Mouse (Mus musculus) heart, postnatal 4 days (tissue): ENCODE results near the gene Tex29. TPM values are rescaled to one million over a fixed set of nuclear protein-coding genes. Genes with fewer than 3 reads are reported as not detected.
"Not testable (repeated sequence)": the region's sequence is repeated elsewhere in the genome, so short reads cannot be mapped to it uniquely, and the experiment has no call there.

ENCODE experiments used
- DNase-seq: peaks from one replicate; pipeline ENCODE4 v3.0.0; 2021
- total RNA-seq, 2 experiments: library from RNA; stranded (reverse); gene quantifications; 2 replicates each; pipeline ENCODE4 v1.2.3; 2021

The Tex29 gene
- total RNA-seq, 2 experiments from 2014 or later, result not detected

DNA sequence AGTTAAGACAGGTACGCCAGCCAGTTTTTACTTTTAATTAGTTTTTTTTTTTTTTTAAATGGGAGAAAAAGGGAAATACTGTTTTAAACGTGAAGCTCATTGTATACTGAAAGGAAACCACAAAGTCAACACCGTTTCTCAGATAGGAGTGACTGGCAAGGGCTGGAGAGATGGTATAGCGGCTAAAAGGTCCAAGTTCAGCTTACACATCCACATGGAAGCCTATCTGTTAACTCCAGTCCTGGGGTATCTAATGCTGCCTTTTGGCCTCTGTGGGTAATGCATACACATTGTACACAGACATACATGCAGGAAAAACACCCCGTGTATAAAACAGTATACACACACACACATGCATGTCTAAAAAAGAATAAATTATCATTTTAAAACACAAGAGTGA is 8.3 kb upstream of the Tex29 start:
- no peak for DNase-seq

- DNase-seq, result no peak
These were observed 7.1 kb upstream of the Tex29 start for GRCm38 (mm10) chr8:11833157-11833556.

- DNase-seq, result no peak
These were observed 6.1 kb upstream of the Tex29 start for GRCm38 (mm10) chr8:11834200-11834599.

GRCm38 (mm10) chr8:11834691-11835090 is 5.6 kb upstream of the Tex29 start:
- DNase-seq, result no peak

DNA sequence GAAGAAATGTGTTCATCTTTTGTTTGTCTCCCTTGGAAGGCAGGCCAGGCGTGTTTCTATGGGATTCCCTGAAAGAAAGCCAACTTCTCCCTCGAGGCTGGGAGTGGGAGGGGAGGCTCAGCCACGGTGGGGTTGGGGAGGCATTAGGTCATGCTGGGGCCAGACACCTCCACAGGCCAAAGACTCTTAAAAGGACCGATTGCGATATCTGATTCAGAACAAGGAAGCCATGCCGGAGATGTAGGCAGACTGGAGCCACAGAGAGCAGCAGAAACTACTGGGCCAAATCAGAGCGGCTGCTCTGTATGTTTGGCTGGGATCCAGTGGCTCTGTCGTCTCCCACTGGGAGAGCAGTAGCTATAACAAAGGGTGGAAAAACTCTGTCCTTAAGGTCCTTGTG is 1.3 kb downstream of the Tex29 start:
- peak; percentile 57 for DNase-seq

DNA sequence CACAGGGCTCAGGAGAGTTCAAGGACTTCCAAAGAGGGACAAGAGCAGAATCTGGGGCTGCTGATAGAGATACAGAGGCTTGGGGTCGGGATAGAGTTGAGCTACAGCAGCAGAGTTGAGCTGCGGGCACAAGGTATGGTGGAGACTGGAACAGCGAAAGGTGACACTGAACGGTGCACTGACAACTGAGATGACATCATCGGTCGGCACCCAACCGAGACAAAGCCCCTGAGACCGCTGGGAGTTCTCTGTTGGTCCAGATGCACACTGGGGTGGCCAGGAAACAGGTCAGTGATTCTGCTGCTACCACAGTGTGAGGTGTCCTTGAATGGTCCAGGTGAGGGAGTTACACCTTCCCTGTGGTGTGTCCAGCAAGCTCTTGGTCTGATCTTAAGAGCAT is 2.5 kb downstream of the Tex29 start:
- DNase-seq, result no peak

- DNase-seq, result peak; percentile 29
These were observed 3.5 kb downstream of the Tex29 start for GRCm38 (mm10) chr8:11843677-11844315.

DNA sequence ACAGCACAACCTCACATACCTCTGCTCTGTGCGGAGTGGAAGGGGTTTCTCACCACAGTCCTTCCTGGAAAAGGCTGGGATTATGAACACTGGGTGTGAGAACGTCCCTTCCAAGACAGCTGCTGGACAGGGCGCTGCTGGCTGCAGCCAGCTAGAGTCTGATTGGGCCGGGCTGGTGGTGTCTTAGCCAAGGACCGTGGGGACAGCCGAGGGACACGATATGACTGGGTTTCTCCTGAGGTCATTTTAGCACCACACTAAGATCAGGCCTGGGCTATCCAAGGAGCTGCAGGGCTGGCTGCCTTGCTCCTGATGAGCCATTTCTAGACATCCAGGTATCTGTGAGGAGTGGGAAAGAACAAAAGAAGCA is 4.0 kb downstream of the Tex29 start:
- peak; percentile 35 for DNase-seq

DNA sequence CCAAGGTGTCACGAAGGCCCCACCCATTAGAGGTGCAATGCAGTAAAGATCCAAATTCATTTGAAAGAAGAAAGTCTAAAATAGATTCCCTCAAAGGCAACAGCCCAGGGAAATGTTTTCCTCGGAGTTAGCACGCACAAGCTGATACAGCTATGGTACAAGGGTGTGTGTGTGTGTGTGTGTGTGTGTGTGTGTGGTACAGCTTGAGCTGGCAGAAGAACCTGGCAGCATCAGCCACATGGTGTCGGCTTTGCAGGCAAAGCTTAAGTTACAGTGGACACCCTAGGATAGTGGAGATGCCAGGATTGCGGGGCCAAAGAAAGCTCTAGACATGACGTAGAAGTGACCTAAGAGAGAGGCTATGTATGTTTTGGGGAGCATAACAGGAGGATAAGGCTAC is 6.5 kb downstream of the Tex29 start:
- no peak for DNase-seq

GRCm38 (mm10) chr8:11867832-11868231 is 27.6 kb downstream of the Tex29 start:
- no peak for DNase-seq

- DNase-seq, result not testable (repeated sequence)
These were observed 34.0 kb downstream of the Tex29 start for GRCm38 (mm10) chr8:11874227-11874626.

DNA sequence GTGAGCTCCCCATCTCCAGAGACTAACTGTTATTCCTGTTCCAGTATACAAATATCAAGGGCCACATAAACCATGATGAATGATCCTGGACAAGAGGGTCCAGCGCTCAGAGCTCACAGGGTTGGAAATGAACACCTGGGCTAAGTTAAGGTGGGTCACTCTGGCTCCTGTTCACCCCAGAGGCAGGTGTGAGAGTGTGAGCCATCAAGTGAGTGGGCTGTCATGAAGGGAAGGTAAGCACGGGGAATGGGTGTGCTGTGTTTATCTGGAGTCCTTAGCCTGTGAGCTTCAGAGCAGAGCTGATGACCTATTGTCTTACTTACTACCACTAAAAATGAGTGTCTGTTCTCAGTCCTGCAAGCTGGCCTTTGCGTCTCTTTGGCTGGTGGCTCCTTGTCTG is 44.4 kb downstream of the Tex29 start:
- DNase-seq, result no peak

GRCm38 (mm10) chr8:11885881-11886699 is 45.8 kb downstream of the Tex29 start:
- no peak for DNase-seq

DNA sequence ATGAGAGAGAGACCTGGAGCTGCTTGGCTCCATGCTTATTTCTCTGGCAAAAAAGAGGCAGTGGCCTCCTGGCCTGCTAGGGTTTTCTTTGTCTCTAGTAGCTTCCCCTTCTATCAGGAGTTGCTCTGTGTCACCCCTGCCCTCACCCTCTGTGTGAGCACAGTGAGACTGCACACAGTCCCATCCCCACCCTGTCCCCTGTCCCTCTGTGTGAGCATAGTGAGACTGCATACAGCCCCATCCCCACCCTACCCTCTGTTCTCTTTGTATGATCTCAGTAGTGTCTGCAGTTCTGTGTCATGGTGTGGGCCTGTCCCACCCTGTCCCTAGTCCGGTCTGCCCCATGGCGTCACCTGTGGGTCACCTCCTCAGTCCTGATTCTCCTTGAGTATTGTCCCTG is 46.5 kb downstream of the Tex29 start:
- DNase-seq, result no peak

DNA sequence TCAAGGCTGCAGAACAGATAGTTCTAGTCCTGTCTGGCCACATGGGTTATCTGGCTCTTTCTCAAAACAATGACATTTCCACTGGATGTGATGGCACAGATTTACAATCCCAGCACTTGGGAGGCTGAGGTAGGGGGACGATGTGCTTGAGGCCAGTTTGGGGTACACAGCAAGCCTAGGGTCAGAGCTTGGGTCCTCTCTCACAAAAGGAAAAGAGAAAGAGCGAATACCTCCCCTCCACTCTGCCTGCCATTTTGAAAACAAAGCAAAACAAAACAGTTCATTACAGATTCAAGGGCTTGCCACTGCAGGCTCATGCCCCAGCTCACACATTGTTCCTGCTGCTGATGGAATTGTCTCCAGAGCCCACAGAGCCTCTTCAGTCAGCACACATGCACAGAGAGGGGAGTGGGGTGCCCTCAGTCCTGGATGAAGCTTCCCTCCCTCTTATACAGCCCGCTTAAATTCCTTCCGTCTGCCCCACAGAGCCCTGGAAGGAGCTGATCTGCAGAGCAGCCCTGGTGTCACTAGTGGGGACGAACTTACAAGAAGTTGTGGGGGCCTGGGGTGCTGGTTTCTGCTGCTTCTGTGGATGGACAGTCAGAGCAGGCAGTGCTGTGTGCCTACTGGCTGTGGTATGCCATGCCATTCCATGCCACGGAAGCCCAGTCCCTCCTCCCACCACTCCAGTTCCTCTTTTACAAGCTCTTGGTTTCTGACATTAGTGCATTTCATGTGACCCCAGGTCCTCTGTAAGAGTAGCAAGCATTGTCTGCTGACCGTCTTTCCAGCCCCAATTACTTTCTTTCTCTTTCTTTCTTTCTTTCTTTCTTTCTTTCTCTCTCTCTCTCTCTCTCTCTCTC is 49.1 kb downstream of the Tex29 start:
- no peak for DNase-seq

GRCm38 (mm10) chr8:11892756-11893155 is 52.5 kb downstream of the Tex29 start:
- no peak for DNase-seq

DNA sequence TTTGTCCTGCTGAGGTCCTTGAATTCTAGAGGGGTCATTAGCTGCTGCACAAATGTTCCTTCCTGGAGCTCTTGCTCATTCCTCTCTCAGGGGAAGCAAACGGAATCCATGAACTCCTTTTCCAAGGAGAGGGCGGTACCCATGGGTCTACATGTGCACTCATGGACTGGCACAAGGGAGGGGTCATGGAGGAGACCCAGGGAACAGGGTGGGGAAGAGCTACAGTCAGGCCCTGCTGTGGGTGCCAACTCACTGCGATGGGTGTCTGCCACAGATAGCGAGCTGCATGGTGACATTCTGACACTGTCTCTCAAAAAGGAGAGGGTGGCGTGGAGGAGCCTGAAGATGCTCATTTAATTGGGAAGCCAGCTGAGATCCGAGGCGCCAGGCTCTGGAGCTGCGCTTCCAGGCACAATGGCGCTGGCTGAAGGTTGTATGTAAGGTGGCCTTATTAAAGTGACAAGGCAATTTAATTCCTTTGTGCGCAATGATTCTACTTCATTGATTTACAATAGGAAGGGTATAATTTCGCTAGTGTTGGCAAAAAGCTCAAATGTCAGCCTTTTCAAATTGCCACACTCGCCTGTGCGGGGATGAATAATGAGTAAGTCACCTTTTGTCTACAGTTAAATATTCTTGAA is 55.9 kb downstream of the Tex29 start:
- DNase-seq, result no peak

DNA sequence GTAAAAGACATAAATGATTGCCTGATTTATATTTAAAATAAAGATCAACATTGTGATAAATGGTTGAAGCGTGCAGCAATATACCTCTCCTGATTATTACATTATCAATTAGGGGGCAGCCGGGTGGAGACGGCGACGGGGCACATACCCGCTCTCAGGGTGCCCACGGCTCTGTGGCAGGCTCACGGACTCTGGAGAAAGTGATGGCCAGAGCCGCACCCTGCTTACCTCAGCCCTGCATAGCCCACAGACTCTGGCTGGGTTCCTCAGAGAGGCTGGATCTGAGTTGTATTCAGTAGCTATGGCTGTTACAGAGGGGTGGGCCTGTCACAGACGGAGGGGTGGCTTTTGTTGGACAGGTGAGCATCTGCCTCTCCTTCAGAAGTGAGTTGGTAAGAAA is 56.4 kb downstream of the Tex29 start:
- no peak for DNase-seq

GRCm38 (mm10) chr8:11898814-11899213 is 58.5 kb downstream of the Tex29 start:
- no peak for DNase-seq
